Mouse (Mus musculus) embryo, embryonic 10 days (tissue): Measurements from ENCODE around the gene Hnrnph3.

ENCODE experiments used
- DNase-seq: peaks from one replicate; pipeline ENCODE4 v3.0.0-alpha.2; 2015; ENCODE audit warnings: low spot score

Gene Hnrnph3

GRCm38 (mm10) chr10:62984072-62984471, 39.9 kb downstream of the Hnrnph3 start:
- DNase-seq, result no peak

DNA sequence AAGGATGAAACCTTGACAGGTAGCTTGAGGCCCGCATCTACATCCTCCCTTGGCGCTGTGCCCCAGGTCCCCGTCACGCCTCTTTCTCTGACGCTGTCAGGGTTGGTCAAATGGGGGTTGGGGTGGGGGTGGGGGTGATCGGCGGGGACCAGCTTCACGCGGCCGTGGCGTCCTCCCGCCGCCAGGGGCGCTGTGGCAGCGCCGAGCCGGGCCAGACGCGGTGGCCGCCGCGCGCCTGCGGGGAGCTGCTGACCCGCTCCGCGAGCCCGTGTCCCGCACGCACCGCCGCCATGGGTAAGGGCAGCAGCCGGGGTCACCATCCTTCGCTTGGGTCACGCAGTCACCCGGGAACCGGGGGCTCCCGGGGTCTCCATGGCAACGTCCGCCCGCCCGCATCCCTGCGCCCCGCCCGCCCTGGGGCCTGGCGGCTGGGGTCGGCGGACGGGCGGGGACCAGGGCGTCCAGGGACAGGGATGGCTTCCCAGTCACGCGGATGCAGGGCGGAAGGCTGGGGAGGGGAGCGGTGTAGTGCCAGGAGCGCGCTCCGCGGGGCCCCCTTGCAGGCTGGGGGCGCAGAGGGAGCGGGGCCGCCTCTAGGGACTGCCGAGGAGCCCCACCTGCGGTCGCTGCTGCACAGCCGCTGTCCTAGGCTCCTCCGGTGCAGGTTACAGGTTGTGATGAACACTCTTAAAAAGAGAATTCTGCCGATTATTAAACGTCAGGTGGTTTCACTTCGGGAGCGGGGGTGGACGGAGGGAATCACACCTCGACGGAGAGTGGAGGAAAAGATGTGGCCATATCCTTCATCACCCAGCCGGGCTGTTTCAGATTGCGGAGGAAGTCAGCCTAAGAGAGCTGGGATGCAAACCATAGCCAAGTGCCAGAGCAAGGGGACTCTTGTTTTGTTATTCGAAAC, 43.7 kb downstream of the Hnrnph3 start, which contains the start of gene Rufy2:
Gene Rufy2 (plus strand): TSS at position 185 of the 916 bp plus-strand sequence.
- peak; percentile 86 for DNase-seq

DNA sequence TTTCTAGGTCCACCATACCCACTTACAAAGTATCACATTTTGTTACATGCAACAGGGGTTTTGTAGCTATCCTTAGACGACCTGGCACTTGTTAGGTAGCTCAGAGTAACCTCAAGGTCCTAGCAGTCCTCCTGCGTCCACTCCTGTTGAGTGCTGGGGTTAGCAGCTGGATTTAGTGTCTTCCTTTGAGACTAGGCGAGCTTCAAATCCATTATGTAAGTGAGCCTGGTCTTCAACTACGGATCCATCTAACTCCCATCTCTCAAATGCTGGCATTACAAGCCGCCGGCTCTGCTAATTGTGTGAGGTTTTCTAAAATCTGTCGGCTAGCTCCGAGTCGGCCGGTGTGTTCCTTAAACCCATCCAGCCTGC, 44.4 kb downstream of the Hnrnph3 start:
- no peak for DNase-seq

DNA sequence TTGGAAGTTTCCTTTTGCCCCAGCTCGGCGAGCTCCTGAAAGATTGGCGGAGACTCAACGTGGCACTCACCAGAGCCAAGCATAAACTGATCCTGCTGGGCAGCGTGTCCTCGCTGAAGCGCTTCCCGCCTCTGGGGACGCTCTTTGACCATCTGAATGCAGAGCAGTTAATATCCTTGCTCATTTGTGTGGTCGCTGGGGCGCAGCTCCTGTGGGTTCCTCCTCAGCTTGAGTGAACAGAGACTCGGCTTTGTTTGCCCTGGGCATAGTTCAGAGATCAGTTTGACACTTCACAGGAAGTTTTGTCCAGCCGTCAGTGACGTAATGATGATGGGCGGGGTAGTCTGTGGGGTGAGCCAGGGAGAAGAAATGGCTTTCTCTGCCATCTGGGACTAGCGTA, 52.2 kb downstream of the Hnrnph3 start:
- no peak for DNase-seq

- DNase-seq, result no peak
Measured at GRCm38 (mm10) chr10:62966291-62966690, 57.7 kb downstream of the Hnrnph3 start.

DNA sequence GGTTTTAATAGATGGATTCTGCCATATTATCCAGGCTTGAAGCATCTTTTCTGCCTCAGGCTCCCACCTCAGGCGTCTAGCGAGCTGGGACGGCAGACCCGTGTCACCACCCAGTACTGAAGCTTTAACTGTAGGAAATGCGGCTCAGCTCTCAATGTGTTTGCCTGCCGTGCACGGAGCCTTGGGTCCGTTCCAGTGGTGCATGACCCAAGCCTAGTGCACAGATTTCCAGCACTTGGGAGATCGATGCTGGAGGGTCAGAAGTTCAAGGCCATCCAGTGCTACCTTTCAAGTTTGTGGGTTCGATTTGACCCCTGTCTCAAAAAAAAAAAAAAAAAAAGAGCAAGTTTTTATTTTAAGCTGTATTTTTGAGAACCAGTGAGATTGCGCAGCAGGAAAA, 58.2 kb downstream of the Hnrnph3 start:
- no peak for DNase-seq
